23 mouse cellular contexts compared by ENCODE assay signal in the genomic region with DNA sequence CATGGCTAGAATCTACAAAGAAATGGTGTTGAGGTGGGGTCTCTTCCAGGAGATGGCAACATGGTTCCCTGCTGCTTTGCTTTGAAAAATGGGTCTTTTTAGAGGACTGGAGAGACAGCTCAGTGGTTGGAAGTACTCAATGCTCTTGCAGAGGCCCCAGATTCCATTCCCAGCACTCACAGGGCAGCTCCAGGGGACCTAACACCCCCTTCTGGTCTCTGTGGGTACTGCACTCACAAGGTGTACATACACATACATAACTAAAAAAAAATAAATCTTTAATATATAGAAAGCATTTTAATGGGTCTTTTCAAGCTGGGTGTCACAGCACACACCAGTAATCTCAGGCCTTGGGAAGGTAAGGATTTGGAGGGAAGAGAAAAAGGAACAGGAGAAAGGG.
A peak's percentile ranks its signal among the peaks of the same experiment; 100 is the strongest.
DNase-seq lines count a peak whose midpoint lies in the region; ATAC-seq and TF ChIP-seq lines count a peak whose summit lies in the region.
"Had no signal": no experiment of that assay in that cellular context is flagged by ENCODE, and none has a peak within 500 bp of the region (broad histone marks: within the 10 kb centered on the region; RNA-seq: fewer than 3 reads in every experiment).

No protein-coding gene starts in this region.

- no peak overlapping the region for H3K4me2 ChIP-seq in midbrain, postnatal 0 days (ENCODE audit: low read depth, low read length, poor library complexity, severe bottlenecking)
- no peak overlapping the region for H3K4me2 ChIP-seq in midbrain, embryonic 15.5 days
- H3K4me2 ChIP-seq: embryonic facial prominence, embryonic 13.5 days; forebrain, embryonic 12.5 days; hindbrain, embryonic 13.5 days; intestine, embryonic 15.5 days had no signal

- peak; percentile 10; the same call in 1 of the 2 replicates for TF ChIP-seq CTCF in gastrocnemius, adult 2 months (IDR thresholded peaks at IDR 0.05)
- TF ChIP-seq CTCF in midbrain, postnatal 0 days (IDR thresholded peaks at IDR 0.05), result peak; percentile 5; the same call in 1 of the 2 replicates
- peak; percentile 12; the same call in 1 of the 2 replicates for TF ChIP-seq CTCF in brain, embryonic 14.5 days (IDR thresholded peaks at IDR 0.05; ENCODE audit: borderline replicate concordance, extremely low read depth, insufficient read depth, insufficient read length)

- no peak overlapping the region for H3K27ac ChIP-seq in gastrocnemius, adult 2 months
- H3K27ac ChIP-seq in midbrain, postnatal 0 days (ENCODE audit: low read depth, low read length), result no peak overlapping the region
- no peak overlapping the region for H3K27ac ChIP-seq in midbrain, embryonic 15.5 days
- H3K27ac ChIP-seq: embryonic facial prominence, embryonic 13.5 days; forebrain, embryonic 12.5 days; hindbrain, embryonic 13.5 days; intestine, embryonic 15.5 days had no signal

- H3K9me3 ChIP-seq in midbrain, postnatal 0 days (ENCODE audit: low read length), result no peaks in the 10 kb centered on the region
- no peaks in the 10 kb centered on the region for H3K9me3 ChIP-seq in midbrain, embryonic 15.5 days
- H3K9me3 ChIP-seq: hindbrain, embryonic 13.5 days had no signal

- no peak for DNase-seq in gastrocnemius, adult 2 months
- no peak for DNase-seq in gastrocnemius, postnatal 4 days (ENCODE audit: low spot score in 2 of 2)
- DNase-seq in midbrain, postnatal 0 days (ENCODE audit: low spot score), result no peak
- no peak for DNase-seq in brain, embryonic 14.5 days (ENCODE audit: low read depth)
- no peak for DNase-seq in cerebellum, adult 9-10 months
- no peak for DNase-seq in adrenal gland, adult 18-20 months (ENCODE audit: low spot score in 2 of 2)
- DNase-seq: adrenal gland, postnatal 25 days; B cell, adult 2 months; cerebellum, adult 11 months; cerebellum, adult 9-11 months; cerebellum, postnatal 36 days; gastrocnemius, postnatal 14 days; heart, postnatal 10 days; heart, postnatal 4 days; kidney, adult 18-20 months had no signal

- ATAC-seq in midbrain, postnatal 0 days (ENCODE audit: low FRiP score), result no peak
- no peak for ATAC-seq in midbrain, embryonic 15.5 days (replicated peaks)
- ATAC-seq: CD4-positive, CD25-positive, alpha-beta regulatory T cell, adult 4 months; forebrain, embryonic 16.5 days; intestine, embryonic 15.5 days; Patski had no signal

- H3K27me3 ChIP-seq in midbrain, postnatal 0 days (ENCODE audit: insufficient read depth, low read length), result no peaks in the 10 kb centered on the region
- no peaks in the 10 kb centered on the region for H3K27me3 ChIP-seq in midbrain, embryonic 15.5 days (replicated peaks)
- H3K27me3 ChIP-seq: embryonic facial prominence, embryonic 13.5 days; forebrain, embryonic 12.5 days; hindbrain, embryonic 13.5 days; intestine, embryonic 15.5 days; Patski had no signal

- no peak overlapping the region for H3K4me3 ChIP-seq in gastrocnemius, adult 2 months
- H3K4me3 ChIP-seq in midbrain, postnatal 0 days (ENCODE audit: low read depth, low read length), result no peak overlapping the region
- no peak overlapping the region for H3K4me3 ChIP-seq in midbrain, embryonic 15.5 days
- H3K4me3 ChIP-seq: embryonic facial prominence, embryonic 13.5 days; forebrain, embryonic 12.5 days; hindbrain, embryonic 13.5 days; intestine, embryonic 15.5 days had no signal

- no peak for TF ChIP-seq POLR2A in brain, embryonic 14.5 days (IDR thresholded peaks at IDR 0.05; ENCODE audit: borderline replicate concordance, extremely low read depth, insufficient read depth, insufficient read length, poor library complexity, severe bottlenecking)

- 0 out of 2 replicates have a peak, but pooled peaks cover under 1% of the 10 kb centered on the region for H3K36me3 ChIP-seq in midbrain, postnatal 0 days (ENCODE audit: insufficient read depth, low read length)
- H3K36me3 ChIP-seq in midbrain, embryonic 15.5 days (replicated peaks), result no peaks in the 10 kb centered on the region
- H3K36me3 ChIP-seq: embryonic facial prominence, embryonic 13.5 days; forebrain, embryonic 12.5 days; hindbrain, embryonic 13.5 days; intestine, embryonic 15.5 days had no signal

- intact Hi-C loops in gastrocnemius, adult 2 months (cut with DNase I), result no loop called here

- no peaks in the 10 kb centered on the region for H3K4me1 ChIP-seq in midbrain, postnatal 0 days (ENCODE audit: insufficient read depth, low read length)
- no peaks in the 10 kb centered on the region for H3K4me1 ChIP-seq in midbrain, embryonic 15.5 days
- H3K4me1 ChIP-seq: embryonic facial prominence, embryonic 13.5 days; forebrain, embryonic 12.5 days; hindbrain, embryonic 13.5 days; intestine, embryonic 15.5 days had no signal

- no peak overlapping the region for H3K9ac ChIP-seq in midbrain, postnatal 0 days (replicated peaks; ENCODE audit: low read length, poor library complexity, severe bottlenecking)
- no peak overlapping the region for H3K9ac ChIP-seq in midbrain, embryonic 15.5 days
- H3K9ac ChIP-seq: embryonic facial prominence, embryonic 13.5 days; forebrain, embryonic 12.5 days; hindbrain, embryonic 13.5 days; intestine, embryonic 15.5 days had no signal
